Mouse (Mus musculus) heart, adult 2 months (tissue): ENCODE measurements at regions not wholly inside any gene's neighbourhood (a gene's known extent, or its start where the extent isn't known, plus 50 kb on each side); places are given as distances from the start of the nearest gene placed in this dataset.
"Not testable (repeated sequence)": the region's sequence is repeated elsewhere in the genome, so short reads cannot be mapped to it uniquely, and the experiment has no call there.

ENCODE experiments used
- DNase-seq, 2 experiments: peaks; one replicate each; pipeline ENCODE4 v3.0.0; 2021
- H3K27ac ChIP-seq: fragments of 200-600 bp; 2 replicates; pipeline ENCODE4 v1.8.1; 2022
- H3K27me3 ChIP-seq: fragments of 200-500 bp; 2 replicates; pipeline ENCODE4 v1.6.1; 2012; ENCODE audit warnings: mild to moderate bottlenecking, low read length, inconsistent platforms, mixed read lengths; ENCODE audit not compliant: control insufficient read depth, insufficient read depth
- H3K36me3 ChIP-seq: fragments of 200-500 bp; 2 replicates; pipeline ENCODE4 v1.6.1; 2012; ENCODE audit warnings: low read length, inconsistent platforms; ENCODE audit not compliant: control insufficient read depth, insufficient read depth
- H3K4me1 ChIP-seq: fragments of 200-500 bp; 2 replicates; pipeline ENCODE4 v1.6.1; 2011; ENCODE audit warnings: low read length; ENCODE audit not compliant: control insufficient read depth, insufficient read depth
- H3K4me3 ChIP-seq: fragments of 200-600 bp; 2 replicates; pipeline ENCODE4 v1.8.1; 2022
- H3K79me2 ChIP-seq: fragments of 200-500 bp; replicated peaks from 2 replicates; pipeline ENCODE4 v1.6.1; 2012; ENCODE audit warnings: mild to moderate bottlenecking, inconsistent platforms, low read length, moderate library complexity, mixed read lengths; ENCODE audit not compliant: control insufficient read depth, insufficient read depth
- H3K9ac ChIP-seq: fragments of 200-500 bp; 2 replicates; pipeline ENCODE4 v1.6.1; 2012; ENCODE audit warnings: low read depth, mild to moderate bottlenecking, control low read depth, inconsistent platforms, low read length, mixed read lengths
- CTCF ChIP-seq: fragments of 200-600 bp; IDR thresholded peaks from 2 replicates; pipeline ENCODE4 v1.8.1; 2022; ENCODE audit warnings: antibody characterized with exemption, mild to moderate bottlenecking, moderate library complexity
- EP300 ChIP-seq: fragments of 200-500 bp; IDR thresholded peaks from 2 replicates; pipeline ENCODE4 v1.6.1; 2011; ENCODE audit warnings: low read depth, low read length, control low read depth; ENCODE audit not compliant: insufficient read depth
- POLR2A ChIP-seq: fragments of 200-500 bp; IDR thresholded peaks from 2 replicates; pipeline ENCODE4 v1.6.1; 2011; ENCODE audit warnings: mild to moderate bottlenecking, low read depth, low read length, control low read depth; ENCODE audit not compliant: insufficient read depth
- WGBS: fragments of 180-500 bp; shearing (Covaris S2); methylation state at CpG from one replicate; pipeline ENCODE4 v1.1.7; 2018; 5-methylcytosine and 5-hydroxymethylcytosine counted together
- intact Hi-C: fragments of 180-260 bp; cut with DNase I; formaldehyde crosslinking; loops from one replicate; pipeline ENCODE4 v1.15.1; 2025

GRCm38 (mm10) chr2:10701459-10701858 is 331.1 kb downstream of the Sfmbt2 start:
- no peak for DNase-seq
- intact Hi-C loops = no loop called here
- Histone ChIP-seq H3K4me3 (no peak overlapping the region), H3K79me2 (no peaks in the 10 kb centered on the region), H3K36me3 (no peaks in the 10 kb centered on the region), H3K4me1 (no peaks in the 10 kb centered on the region), H3K9ac (no peak overlapping the region), H3K27me3 (no peaks in the 10 kb centered on the region), H3K27ac (no peak overlapping the region)
- TF ChIP-seq POLR2A = no peak
- TF ChIP-seq EP300 = no peak
- TF ChIP-seq CTCF = no peak
- WGBS = 49% methylated on average over 10 of the region's 10 CpGs

GRCm38 (mm10) chr2:10718366-10718765 is 348.1 kb downstream of the Sfmbt2 start:
- Histone ChIP-seq H3K9ac (no peak overlapping the region), H3K27me3 (no peaks in the 10 kb centered on the region), H3K4me1 (no peaks in the 10 kb centered on the region), H3K4me3 (no peak overlapping the region), H3K27ac (no peak overlapping the region), H3K36me3 (no peaks in the 10 kb centered on the region), H3K79me2 (no peaks in the 10 kb centered on the region)
- WGBS = 68% methylated on average over 5 of the region's 5 CpGs
- DNase-seq = no peak
- intact Hi-C loops = no loop called here
- no peak for TF ChIP-seq POLR2A
- no peak for TF ChIP-seq EP300
- no peak for TF ChIP-seq CTCF

- DNase-seq, H3K79me2 ChIP-seq, H3K9ac ChIP-seq, H3K4me3 ChIP-seq, H3K27ac ChIP-seq, H3K36me3 ChIP-seq, intact Hi-C loops, H3K27me3 ChIP-seq, H3K4me1 ChIP-seq: not testable (repeated sequence)
- 83% methylated on average over 5 of the region's 5 CpGs for WGBS
These were observed 364.0 kb downstream of the Sfmbt2 start for GRCm38 (mm10) chr2:10734337-10734736.

GRCm38 (mm10) chr2:10736696-10737457 is 366.6 kb downstream of the Sfmbt2 start:
- Histone ChIP-seq H3K4me3 (no peak overlapping the region), H3K79me2 (no peaks in the 10 kb centered on the region), H3K9ac (no peak overlapping the region), H3K4me1 (no peaks in the 10 kb centered on the region), H3K36me3 (no peaks in the 10 kb centered on the region), H3K27me3 (no peaks in the 10 kb centered on the region), H3K27ac (no peak overlapping the region)
- intact Hi-C loops = no loop called here
- TF ChIP-seq POLR2A = no peak
- no peak for TF ChIP-seq EP300
- TF ChIP-seq CTCF = no peak
- no peak for DNase-seq
- whole genome bisulfite sequencing = 62% methylated on average over 13 of the region's 13 CpGs

GRCm38 (mm10) chr2:10737458-10737775 is 367.1 kb downstream of the Sfmbt2 start:
- H3K27me3 ChIP-seq = no peaks in the 10 kb centered on the region
- intact Hi-C loops = no loop called here
- 64% methylated on average over 9 of the region's 9 CpGs for WGBS

GRCm38 (mm10) chr2:10745127-10745526 is 374.8 kb downstream of the Sfmbt2 start:
- WGBS = 74% methylated on average over 7 of the region's 7 CpGs
- Histone ChIP-seq H3K4me3 (no peak overlapping the region), H3K27me3 (no peaks in the 10 kb centered on the region), H3K27ac (no peak overlapping the region), H3K36me3 (no peaks in the 10 kb centered on the region), H3K4me1 (no peaks in the 10 kb centered on the region), H3K9ac (no peak overlapping the region), H3K79me2 (no peaks in the 10 kb centered on the region)
- DNase-seq = no peak
- TF ChIP-seq EP300 = no peak
- no peak for TF ChIP-seq CTCF
- TF ChIP-seq POLR2A = no peak
- intact Hi-C loops = no loop called here

More at GRCm38 (mm10) chr2:10737458-10737775, 367.1 kb downstream of the Sfmbt2 start:
- TF ChIP-seq EP300 (no peak), CTCF (no peak), POLR2A (no peak)
- Histone ChIP-seq H3K27ac (no peak overlapping the region), H3K4me1 (no peaks in the 10 kb centered on the region), H3K36me3 (no peaks in the 10 kb centered on the region), H3K79me2 (no peaks in the 10 kb centered on the region), H3K4me3 (no peak overlapping the region), H3K9ac (no peak overlapping the region)
- no peak for DNase-seq
